30 mouse cellular contexts compared by ENCODE assay signal in the genomic region with DNA sequence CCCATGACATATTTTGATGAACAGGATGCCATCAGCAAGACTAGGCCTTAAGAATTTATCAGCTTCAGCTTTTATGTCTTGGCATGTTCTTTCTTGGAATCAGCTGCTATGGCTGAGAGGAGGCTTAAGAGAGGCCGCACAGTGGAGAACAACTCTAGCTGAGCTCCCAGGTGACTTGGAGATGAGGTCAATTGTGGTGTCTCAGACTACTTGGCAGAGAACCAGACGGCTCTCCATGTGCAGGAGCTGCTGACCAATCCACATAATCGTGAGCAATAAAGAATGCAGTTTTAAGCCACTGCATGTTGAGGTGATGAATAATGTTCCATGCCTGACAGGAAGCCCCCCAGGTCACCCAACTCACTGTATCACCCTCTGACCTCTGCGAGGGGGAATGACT. TPM values are rescaled to one million over a fixed set of nuclear protein-coding genes. Genes with fewer than 3 reads are reported as not detected.
DNase-seq lines count a peak whose midpoint lies in the region; ATAC-seq and TF ChIP-seq lines count a peak whose summit lies in the region.
"Had no signal": no experiment of that assay in that cellular context is flagged by ENCODE, and none has a peak within 500 bp of the region (broad histone marks: within the 10 kb centered on the region; RNA-seq: fewer than 3 reads in every experiment).

No protein-coding gene starts in this region.

- H3K9ac ChIP-seq in kidney, embryonic 14.5 days (ENCODE audit: low read depth, low read length): no peak overlapping the region
- no peak overlapping the region for H3K9ac ChIP-seq in heart, embryonic 11.5 days (ENCODE audit: low read depth, low read length)
- H3K9ac ChIP-seq: embryonic facial prominence, embryonic 13.5 days; forebrain, embryonic 13.5 days; heart, embryonic 12.5 days; heart, embryonic 15.5 days; hindbrain, embryonic 13.5 days; intestine, embryonic 15.5 days had no signal

- no peaks in the 10 kb centered on the region for H3K36me3 ChIP-seq in kidney, embryonic 14.5 days (ENCODE audit: control insufficient read depth, insufficient read depth, low read length)
- H3K36me3 ChIP-seq in heart, embryonic 11.5 days (ENCODE audit: control insufficient read depth, insufficient read depth, low read length): no peaks in the 10 kb centered on the region
- H3K36me3 ChIP-seq: embryonic facial prominence, embryonic 13.5 days; forebrain, embryonic 10.5 days; G1E; heart, embryonic 12.5 days; heart, embryonic 15.5 days; hindbrain, embryonic 10.5 days; hindbrain, embryonic 13.5 days; intestine, embryonic 15.5 days had no signal

- no peaks in the 10 kb centered on the region for H3K4me1 ChIP-seq in kidney, embryonic 14.5 days (ENCODE audit: control insufficient read depth, insufficient read depth, low read length)
- H3K4me1 ChIP-seq in heart, embryonic 11.5 days (ENCODE audit: control insufficient read depth, insufficient read depth, low read length): no peaks in the 10 kb centered on the region; the same call in 1 of the 2 replicates
- H3K4me1 ChIP-seq: heart, embryonic 12.5 days; heart, embryonic 15.5 days; intestine, embryonic 15.5 days had no signal

- 47% methylated on average over 4 of the region's 4 CpGs for WGBS in kidney, embryonic 14.5 days
- 71% methylated on average over 4 of the region's 4 CpGs for WGBS in heart, embryonic 11.5 days (ENCODE audit: insufficient replicate concordance)

- POLR2A ChIA-PET in Patski (lab: Charles Lee): interaction anchor here (0.6 kb wide), 1 partner anchor 27 kb away, joined by 3 read pairs; no protein-coding TSS in a partner anchor

- intact Hi-C loops in left cerebral cortex, postnatal 14 days (cut with DNase I): no loop called here

- CTCF ChIA-PET in Patski (lab: Charles Lee): interaction anchor here (1.1 to 1.4 kb wide), 2 partner anchors 8 to 17 kb away, joined by 3 read pairs; no protein-coding TSS in a partner anchor

- H3K9me3 ChIP-seq in kidney, embryonic 14.5 days (ENCODE audit: control insufficient read depth, low read length): no peaks in the 10 kb centered on the region
- H3K9me3 ChIP-seq in heart, embryonic 11.5 days (replicated peaks; ENCODE audit: control insufficient read depth, low read length): no peaks in the 10 kb centered on the region
- H3K9me3 ChIP-seq: embryonic facial prominence, embryonic 13.5 days; forebrain, embryonic 10.5 days; forebrain, embryonic 13.5 days; G1E; heart, embryonic 12.5 days; heart, embryonic 15.5 days; hindbrain, embryonic 10.5 days; hindbrain, embryonic 13.5 days; intestine, embryonic 15.5 days had no signal

- no peaks in the 10 kb centered on the region for H3K27me3 ChIP-seq in kidney, embryonic 14.5 days (ENCODE audit: control insufficient read depth, insufficient read depth, low read length)
- no peaks in the 10 kb centered on the region for H3K27me3 ChIP-seq in Patski
- no peaks in the 10 kb centered on the region for H3K27me3 ChIP-seq in heart, embryonic 11.5 days (ENCODE audit: control insufficient read depth, insufficient read depth, low read length)
- H3K27me3 ChIP-seq: embryonic facial prominence, embryonic 13.5 days; forebrain, embryonic 13.5 days; heart, embryonic 12.5 days; heart, embryonic 15.5 days; hindbrain, embryonic 13.5 days; intestine, embryonic 15.5 days had no signal

- in situ Hi-C loops in Patski (cut with MboI; ENCODE audit: low pct_unique_long_range_greater_than_20kb): no loop called here

- H3K4me2 ChIP-seq in kidney, embryonic 14.5 days (replicated peaks; ENCODE audit: low read depth, low read length): no peak overlapping the region
- no peak overlapping the region for H3K4me2 ChIP-seq in heart, embryonic 11.5 days
- H3K4me2 ChIP-seq: embryonic facial prominence, embryonic 13.5 days; forebrain, embryonic 13.5 days; heart, embryonic 12.5 days; heart, embryonic 15.5 days; hindbrain, embryonic 13.5 days; intestine, embryonic 15.5 days had no signal

- ATAC-seq in kidney, embryonic 14.5 days (ENCODE audit: low FRiP score, low TSS enrichment): peak; percentile 69; the same call in 1 of the 2 replicates
- ATAC-seq in Patski: peak; percentile 44
- ATAC-seq in megakaryocyte progenitor cell, adult 5-6 weeks (replicated peaks; ENCODE audit: poor library complexity): 0 out of 2 replicates have a peak, but pooled peaks have one; percentile 5
- ATAC-seq in heart, embryonic 11.5 days (replicated peaks; ENCODE audit: insufficient number of reproducible peaks, low FRiP score, low TSS enrichment): no peak
- ATAC-seq: activated CD4-positive, CD25-positive, alpha-beta regulatory T cell, adult 4 months; forebrain, embryonic 13.5 days; forebrain, embryonic 16.5 days; hindbrain, embryonic 16.5 days; intestine, embryonic 15.5 days had no signal

- no peak for TF ChIP-seq CTCF in Patski (IDR thresholded peaks at IDR 0.05)

- no peak overlapping the region for H3K4me3 ChIP-seq in kidney, embryonic 14.5 days (ENCODE audit: low read length)
- H3K4me3 ChIP-seq in heart, embryonic 11.5 days (ENCODE audit: low read depth, low read length): no peak overlapping the region
- H3K4me3 ChIP-seq: embryonic facial prominence, embryonic 13.5 days; forebrain, embryonic 10.5 days; forebrain, embryonic 13.5 days; heart, adult 2 months; heart, embryonic 12.5 days; heart, embryonic 15.5 days; hindbrain, embryonic 10.5 days; hindbrain, embryonic 13.5 days; intestine, embryonic 15.5 days had no signal

- no peak for DNase-seq in kidney, adult 18-20 months
- DNase-seq in 416B (ENCODE audit: low read depth) (peak; percentile 86), Patski (ENCODE audit: low read depth, low spot score) (peak; percentile 64)
- DNase-seq in left cerebral cortex, postnatal 14 days (ENCODE audit: low spot score in 2 of 2): no peak
- no peak for DNase-seq in spleen, adult 18-20 months
- DNase-seq: adrenal gland, adult 8-10 months; adrenal gland, postnatal 36 days; B cell, adult 2 months; cerebellum, adult 18-20 months; cerebellum, adult 9-10 months; cerebellum, postnatal 14 days; gastrocnemius, postnatal 10 days; heart, adult 2 months; heart, postnatal 10 days; heart, postnatal 36 days had no signal

- no peak overlapping the region for H3K27ac ChIP-seq in kidney, embryonic 14.5 days (ENCODE audit: low read depth, low read length)
- no peak overlapping the region for H3K27ac ChIP-seq in heart, embryonic 11.5 days (ENCODE audit: low read depth, low read length)
- H3K27ac ChIP-seq: embryonic facial prominence, embryonic 13.5 days; forebrain, embryonic 10.5 days; forebrain, embryonic 13.5 days; heart, adult 2 months; heart, embryonic 15.5 days; hindbrain, embryonic 10.5 days; hindbrain, embryonic 13.5 days; intestine, embryonic 15.5 days had no signal

RNA-seq across cellular contexts. Expression of a gene that starts 18.4 kb away (rescaled TPM):
- 108 and 150 TPM in 2 replicates for polyA plus RNA-seq in kidney, embryonic 14.5 days (2014; fragmentation: Nextera tagmentation; extraction: Ambion mirVana)
- polyA plus RNA-seq in Patski (2021): 107 TPM
- 238 and 252 TPM in 2 replicates for total RNA-seq in megakaryocyte progenitor cell, adult 5-6 weeks (2015)
- total RNA-seq in megakaryocyte progenitor cell, adult 5-6 weeks (2017): 287 and 313 TPM in 2 replicates
- 10 to 100 TPM; 58.5 to 63.3 TPM for total RNA-seq in left cerebral cortex, postnatal 14 days (2021)
- 71.1 and 79.2 TPM in 2 replicates for polyA plus RNA-seq in heart, embryonic 11.5 days (2014; fragmentation: Nextera tagmentation; extraction: Ambion mirVana)

Comparison
In these comparisons a context has a peak if more than half of its experiments do, and no peak if none do; other contexts are left out.
1. DNase-seq: peak in 416B (single experiment) and Patski (single experiment); none in kidney, adult 18-20 months (single experiment), left cerebral cortex, postnatal 14 days (0 of 2) and spleen, adult 18-20 months (0 of 2).